Mouse (Mus musculus) frontal cortex, postnatal 25 days (tissue): Measurements from ENCODE around the gene Tenm2.

ENCODE experiments used
- DNase-seq, 2 experiments: peaks; one replicate each; pipeline ENCODE4 v3.0.0; 2022; ENCODE audit warnings: low spot score in 2 of 2

The Tenm2 gene

DNA sequence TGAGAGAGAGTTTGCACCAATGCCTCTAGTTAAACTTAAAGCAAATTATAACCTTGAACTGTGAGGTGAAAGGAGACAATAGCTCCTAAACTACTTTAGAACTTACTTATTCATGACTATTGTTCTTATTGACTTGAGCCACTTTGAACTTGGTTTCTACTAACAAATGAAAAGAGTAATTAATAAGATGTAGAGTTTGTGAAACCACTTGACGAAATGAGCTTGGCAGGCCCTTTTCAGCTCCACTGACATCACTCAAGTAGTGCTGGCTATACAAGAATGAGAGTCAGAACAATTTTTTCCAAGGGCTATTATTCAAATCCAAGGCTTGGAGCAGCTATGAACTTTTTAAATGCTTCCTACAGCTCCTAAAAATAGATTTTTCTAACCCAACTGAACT, 643.3 kb downstream of the Tenm2 start:
- DNase-seq, result no peak

DNA sequence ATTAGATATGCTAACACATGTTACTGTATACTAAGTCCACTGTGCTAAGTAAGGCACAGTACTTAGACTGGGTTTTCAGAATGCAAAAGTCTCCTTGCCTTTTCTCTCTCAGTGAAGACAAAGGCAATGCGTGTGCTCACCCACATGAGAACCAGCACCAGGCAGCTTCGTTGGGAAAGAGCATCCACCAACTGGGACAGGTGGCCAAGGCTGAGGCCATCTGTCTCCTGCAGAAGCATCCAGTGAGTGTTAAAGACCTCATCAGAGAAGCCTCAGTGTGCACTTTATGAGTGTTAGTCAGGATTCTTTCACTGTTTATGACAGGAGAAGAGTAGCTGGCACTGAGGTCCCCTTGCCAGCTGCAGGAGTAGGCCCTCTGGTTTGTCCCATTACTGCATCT, 669.6 kb downstream of the Tenm2 start:
- no peak for DNase-seq

DNA sequence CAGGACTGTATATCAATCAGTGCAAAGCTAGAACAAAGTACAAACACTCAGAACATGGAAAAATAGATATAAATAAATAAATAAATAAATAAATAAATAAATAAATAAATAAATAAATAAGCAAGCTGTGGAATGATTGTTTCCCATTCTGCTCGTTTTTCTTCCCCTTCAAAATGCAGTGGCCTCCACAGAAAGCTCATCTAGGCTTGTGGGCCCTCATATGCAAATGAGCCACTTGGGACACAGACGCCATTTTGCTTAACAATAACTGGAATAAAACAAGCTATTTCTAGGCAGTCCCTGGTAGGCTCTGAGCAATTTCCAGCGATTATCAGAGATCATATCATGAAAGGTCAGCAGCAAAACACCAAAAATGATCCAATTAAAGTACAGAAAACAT, 672.9 kb downstream of the Tenm2 start:
- DNase-seq, result no peak

DNA sequence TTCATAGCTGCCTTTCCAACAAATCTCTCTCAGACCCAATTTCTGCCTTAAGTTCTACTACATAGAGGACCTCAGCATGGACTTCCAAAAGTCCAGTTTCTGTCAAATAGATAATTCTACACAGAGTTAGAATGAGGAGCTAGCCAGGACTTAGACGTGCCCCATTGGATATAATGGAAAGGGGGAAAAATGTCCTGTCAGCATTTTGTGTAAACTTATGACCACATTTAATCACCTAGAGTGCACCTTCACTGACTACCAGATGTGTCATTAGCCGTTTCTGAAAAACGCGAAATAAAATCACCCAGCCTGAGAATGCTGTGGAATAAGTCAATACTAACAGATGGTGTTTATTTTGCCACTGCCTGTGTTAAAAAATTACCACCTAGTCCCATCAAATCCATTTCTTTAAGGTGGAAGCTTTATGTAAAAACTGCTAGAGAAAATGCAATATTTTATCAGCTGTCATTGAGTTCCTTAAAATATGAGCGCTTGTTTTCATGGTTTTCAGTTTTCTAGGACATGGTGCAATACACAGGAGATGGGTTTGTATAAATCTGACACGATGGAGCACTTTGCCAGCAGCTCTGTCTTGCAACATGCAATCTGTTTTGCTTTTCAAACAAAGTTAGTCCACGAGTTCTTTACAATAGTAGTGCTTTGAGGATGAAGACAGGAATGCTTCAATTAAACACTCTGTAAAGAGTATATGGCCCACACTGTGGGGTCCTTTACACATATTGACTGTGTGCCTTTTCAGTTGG, 674.8 kb downstream of the Tenm2 start:
- no peak for DNase-seq

DNA sequence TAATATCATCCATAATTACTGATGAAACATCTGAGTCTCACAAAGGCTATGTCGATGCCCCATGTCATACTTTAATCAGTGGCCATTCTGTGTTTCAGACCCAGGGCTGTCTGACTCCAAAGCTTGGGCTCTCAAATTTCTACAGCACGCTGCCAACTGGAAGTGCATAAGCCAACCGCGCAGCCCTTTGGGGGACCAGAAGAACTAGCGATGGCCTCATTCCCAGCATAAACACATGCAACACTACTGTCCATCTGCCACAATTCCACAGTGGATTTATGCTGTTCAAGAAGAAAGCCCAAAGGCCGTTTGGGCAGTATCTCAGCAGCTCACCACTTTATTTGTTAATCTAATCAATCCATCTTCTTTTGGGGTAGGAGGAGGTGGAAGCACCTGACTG, 678.4 kb downstream of the Tenm2 start:
- no peak for DNase-seq

DNA sequence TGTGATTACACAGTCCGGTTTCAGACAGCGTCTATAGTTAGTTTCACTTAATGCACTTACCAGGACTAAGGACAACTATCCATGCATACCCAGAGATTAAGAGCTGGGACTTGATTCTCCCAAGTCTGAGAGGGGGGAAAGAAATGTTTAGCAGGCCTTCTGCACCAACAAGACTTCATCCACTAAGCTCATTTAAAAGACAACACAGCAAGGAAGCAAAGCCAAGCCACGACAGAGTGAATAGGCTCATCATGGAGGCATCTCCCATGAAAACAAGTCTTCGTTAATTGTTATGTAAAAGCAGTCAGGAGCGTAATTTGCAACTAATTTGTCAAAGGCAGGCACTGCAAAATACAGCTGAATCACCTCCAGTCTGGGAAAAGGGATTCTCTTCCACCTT, 682.5 kb downstream of the Tenm2 start:
- no peak for DNase-seq

DNA sequence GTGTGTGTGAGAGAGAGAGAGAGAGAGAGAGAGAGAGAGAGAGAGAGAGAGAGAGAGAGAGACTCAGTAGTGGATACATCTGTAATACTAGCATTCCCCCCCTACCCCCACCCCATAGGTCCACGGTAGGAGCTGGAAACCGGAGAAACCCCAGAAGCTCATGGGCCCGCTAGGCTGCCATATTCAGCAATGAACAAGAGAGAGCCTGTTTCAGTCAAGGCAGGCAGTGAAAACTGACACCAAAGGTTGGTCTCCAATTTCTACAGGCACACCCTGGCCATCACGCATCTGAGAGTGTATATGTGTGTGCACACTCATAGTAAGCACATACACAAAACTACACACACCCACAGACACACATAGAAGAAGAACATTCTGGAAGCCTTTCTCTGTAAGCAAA, 685.1 kb downstream of the Tenm2 start:
- no peak for DNase-seq

DNA sequence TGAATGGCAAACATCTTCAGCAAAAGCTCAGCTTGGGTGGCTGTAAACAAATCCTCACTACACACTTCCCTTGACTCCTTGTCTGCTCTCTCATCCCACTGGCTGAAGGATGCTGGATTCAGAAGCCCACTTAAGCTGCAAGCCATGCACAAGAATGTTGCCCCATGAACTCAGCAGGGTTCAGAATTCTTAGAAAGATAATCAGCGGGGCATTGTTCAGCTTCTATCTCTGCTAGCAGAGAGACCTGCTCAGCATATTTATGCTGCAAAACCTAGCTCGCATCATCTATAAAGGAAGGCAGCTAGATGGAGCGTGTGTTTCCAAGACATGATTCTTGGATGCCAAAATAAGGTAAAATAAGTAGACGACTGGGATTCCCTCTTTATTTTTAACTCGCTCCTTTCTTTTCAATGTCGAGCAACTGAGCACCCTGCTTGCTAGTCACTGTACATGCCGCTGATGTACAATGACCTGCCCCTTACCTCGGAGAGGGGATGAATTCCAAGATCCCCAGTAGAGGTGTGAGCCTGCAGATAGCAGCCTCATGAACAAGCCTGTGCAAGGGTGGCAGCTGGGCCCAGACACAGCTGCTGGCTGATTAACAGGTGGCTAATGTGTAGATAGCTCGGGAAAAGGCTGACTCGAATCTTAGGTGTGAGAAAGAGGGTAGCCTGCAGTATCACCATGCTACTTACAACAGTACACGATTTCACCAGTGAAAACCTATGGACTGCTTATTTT, 686.2 kb downstream of the Tenm2 start:
- DNase-seq, result no peak

DNA sequence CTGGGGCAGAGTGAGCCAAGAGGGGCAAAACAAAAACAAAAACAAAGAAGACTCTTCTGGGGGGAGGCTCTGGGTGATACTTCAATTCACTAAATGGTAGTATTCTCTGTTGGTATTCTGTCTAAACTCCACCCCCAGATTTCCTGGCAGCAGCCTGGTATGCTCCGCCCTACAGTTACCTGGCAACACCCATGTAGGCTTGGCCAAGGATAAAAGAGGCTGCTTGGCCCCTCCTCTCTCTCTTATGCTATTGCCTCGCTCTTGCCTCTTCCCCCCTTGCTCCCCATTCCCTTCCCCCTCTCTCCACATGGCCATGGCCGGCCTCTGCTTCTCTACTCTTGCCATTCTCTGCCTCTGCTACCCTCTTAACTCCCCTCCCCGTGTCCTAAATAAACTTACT, 687.6 kb downstream of the Tenm2 start:
- no peak for DNase-seq

DNA sequence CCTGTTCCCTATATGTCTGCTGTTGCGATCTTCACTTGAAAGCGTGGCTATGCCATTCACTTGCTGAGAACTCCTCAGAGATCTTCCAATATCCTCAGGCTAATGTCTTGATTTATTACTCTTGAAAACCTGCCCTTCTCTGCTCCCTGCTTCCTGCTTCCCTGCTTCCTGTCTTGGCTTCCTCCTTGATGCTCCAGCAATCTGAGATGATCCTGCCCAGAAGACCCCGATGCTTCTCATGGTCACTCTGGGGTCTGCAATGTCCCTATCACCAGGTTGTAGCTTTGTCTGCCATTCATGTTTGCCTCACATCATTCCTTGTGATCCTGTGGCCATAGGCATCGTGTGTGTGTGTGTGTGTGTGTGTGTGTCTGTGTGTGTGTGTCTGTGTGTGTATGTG, 697.6 kb downstream of the Tenm2 start:
- DNase-seq, result no peak

DNA sequence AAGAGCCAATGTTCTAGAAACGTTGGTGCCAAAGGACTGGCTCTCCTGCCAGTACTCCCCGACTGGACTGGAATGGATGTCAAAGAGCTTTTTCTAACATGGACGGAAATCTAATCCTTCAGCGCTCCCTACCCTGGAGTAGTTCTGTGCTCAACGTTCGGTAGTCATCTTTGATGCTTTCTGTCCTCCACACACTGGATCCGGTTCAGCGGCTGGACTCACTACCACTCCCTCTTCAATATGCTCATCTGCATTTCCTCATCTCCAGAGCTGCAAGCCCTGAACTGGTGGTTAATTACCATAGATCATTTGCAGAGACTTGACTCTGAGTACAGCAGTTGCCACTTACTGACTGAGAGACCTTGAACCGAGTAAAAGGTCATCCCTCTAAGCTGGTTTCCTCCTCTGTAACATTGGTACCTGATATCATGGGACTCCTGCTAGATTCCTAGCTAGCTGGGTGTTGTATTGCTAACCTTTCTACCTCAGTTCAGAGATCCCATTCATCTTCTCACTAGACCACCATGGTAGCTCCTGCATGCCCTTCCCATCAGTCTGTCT, 698.1 kb downstream of the Tenm2 start:
- DNase-seq, result no peak

DNA sequence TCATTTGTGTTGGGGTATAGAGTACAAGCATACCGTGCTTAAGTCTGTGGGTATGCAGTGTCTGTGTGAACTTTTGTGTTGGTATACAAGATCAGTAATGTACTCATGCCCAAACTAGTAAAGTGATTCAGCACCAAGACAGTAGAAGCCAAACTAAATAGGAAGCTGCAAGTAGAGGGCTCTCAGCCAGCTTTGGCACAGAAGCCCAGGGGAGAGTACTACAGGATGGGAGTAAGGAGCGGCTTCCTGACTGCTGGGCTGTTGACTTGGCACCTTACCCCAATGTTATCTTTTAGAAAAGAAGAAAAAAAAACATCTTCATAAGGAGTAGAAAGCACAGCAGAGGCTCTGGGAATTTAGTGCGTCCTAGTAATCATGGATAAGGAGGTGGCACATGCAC, 700.2 kb downstream of the Tenm2 start:
- no peak for DNase-seq

DNA sequence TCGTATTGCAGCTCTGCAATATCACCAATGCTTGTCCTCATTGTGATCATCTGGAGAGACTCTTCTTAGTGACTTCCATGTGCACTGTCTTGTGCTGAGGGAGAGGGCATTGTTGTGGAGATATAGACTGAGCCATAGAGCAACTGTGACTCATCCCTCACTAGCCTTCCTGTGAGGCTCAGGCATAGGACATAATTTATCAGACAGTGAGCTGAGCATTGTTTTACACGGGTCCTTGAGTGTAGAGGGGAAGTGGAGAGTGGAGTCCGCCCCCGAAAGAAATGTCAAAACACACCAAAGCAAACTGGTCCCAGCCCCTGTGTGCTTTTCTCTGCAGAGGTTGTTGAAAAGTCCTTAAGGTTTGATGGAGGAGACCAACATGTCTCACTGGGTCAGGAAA, 704.1 kb downstream of the Tenm2 start:
- DNase-seq, result no peak

DNA sequence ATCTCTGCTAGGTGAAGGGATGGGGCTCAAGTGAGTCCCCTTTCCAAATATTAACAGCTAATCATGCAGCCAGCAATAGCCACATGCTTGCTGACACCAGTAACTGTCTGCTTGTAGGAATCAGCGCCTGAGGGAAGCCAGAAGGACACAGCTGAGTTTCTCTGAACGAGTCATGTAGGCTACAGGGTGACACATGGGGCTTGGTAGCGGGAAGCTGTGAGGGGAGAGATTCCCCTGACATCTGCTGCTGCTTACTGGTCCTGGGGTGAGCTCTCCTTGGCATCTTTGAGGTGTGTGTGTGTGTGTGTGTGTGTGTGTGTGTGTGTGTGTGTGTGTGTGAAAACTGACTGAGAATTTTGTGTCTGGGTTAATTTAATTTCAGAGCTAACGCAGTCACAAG, 708.3 kb downstream of the Tenm2 start:
- DNase-seq, result no peak

DNA sequence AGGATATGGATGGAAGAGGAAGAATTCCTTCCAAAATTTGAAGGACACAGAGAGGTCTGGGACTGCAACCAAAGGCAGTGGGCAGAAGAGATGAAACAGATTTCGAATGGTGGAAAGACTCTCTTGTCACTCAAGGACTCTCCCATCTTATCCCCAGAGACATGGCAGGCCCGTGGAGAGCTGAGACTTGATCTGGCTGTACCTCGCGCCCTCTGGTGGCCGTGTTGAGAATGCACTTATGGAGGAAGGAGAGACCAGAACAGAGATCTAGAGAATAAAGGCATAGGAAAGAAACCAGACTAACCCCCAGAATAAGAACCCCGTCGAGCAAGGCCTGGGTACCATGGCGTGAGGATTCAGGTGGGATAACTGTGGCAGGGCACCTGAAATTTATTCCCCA, 709.4 kb downstream of the Tenm2 start:
- peak; percentile 83 to 88 for DNase-seq

DNA sequence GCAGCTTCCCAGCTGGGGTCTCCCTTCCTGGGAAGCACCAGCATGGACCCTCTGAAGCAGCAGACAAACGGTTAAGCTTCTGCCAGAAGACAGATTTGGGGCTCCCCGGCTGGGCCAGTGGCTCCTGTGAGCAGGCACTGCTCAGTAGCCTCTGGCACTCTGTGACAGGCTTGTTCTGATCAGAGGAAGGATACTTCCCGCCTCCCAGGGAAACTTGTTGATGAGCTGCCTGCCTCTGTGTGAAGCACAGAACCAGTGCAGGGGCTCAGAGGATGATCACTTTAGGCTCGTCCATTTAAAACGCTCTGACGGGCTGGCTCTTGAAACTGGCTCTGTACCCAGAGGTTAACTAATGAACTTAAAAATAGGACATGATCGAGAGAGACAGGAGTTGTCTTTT, 723.3 kb downstream of the Tenm2 start:
- no peak for DNase-seq

DNA sequence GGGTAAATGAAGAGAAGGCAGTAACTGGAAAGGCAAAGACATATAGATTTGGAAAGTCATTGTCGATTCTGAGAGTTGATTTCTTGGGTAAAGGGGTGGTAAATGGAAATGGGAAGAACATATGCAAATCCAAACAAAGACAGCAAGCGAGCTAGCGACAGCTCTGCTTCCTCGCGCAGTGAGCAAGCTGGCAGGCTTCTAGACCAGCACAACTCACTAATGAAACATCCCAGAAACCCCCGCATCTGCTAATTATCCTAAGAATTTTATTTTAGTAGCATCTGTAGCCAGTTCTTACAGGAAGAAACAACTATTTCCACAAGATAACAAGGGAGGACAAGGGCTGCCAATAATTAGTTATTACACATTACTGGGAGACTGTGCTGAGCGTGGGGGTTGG, 727.5 kb downstream of the Tenm2 start:
- no peak for DNase-seq

DNA sequence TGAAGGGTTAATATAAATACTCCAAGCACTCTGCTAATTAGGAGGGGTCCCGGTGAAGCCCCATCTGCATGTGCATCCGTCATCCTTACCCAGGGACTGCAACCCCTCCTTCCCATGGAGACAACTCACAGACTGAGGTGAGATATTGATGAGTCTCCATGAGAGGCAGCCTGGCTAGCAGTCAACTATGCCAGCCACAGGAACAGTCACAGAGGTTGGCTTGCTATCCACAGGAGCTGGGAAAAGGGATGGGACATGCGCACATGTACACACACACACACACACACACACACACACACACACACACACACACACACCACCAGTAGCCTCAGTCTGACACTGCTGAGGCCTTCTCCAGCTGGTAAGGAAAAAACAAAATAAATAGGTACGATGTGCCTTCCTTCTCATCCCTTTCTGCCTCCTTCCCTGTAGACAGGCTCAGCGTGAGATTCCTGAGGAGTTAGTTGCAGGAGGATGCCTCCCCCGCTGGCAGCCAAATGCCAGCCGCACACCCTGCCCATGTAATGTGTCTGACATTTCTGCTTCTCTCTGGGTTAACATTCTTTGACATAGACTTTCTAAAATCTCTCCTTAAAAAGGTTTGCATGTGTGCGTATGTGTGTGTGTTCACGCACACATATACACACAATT, 740.7 kb downstream of the Tenm2 start:
- DNase-seq, result no peak

DNA sequence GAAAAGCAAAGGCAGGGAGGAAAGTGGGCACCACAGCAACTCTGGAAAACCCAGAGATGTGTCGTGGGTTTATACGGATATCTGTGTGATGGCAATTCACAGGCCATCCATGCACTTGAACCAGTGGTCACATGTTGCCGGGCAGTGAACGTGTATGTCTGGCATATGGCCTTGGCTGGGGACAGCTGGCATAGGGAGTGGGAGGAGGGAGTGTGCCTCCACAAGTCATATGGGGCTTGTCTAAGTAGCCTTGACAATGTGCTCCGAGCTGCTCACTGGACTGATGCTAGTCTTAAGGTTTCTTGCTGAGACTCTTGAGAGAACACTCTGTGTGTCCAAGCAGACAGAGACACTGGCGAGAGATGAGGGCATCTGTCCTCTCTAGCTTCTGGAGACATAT, 743.5 kb downstream of the Tenm2 start:
- DNase-seq, result no peak

DNA sequence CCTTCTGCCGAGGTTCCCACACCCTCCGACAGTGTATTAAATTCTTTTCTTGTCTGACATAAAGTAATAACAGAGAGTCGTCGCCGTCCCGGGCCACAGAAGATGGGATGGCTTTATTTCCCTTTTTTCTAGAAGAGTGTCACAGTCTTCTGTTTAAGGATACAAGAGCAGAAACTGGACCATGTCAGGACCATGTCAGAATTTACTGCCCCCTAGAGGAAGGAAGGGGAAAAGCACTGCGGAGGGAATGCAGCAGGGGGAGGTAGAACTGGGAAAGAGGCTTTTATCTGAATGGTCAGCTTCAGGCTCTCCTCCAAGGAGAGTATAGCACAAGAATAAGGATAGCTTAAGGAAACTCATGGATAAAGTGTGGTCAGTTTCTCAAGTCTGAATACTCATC, 745.7 kb downstream of the Tenm2 start:
- DNase-seq, result no peak

DNA sequence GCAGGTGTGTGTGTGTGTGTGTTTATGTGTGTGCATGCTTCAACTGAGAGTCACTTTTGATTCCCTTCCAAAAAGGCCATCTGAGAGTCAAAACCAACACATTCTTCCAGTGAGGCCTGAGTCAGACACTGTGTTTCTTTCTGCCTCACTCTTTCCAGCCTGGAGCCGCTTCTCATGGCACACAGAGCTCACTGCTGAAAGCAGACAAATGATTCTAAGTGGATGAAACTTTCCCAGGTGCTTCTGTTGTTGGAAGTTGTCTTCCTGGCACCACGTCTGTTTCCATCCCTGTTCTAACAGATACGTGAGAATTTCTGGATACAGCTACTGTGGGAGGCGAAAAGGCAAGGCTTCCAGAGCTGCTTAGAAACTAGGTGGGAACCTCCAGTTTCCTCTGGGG, 747.1 kb downstream of the Tenm2 start:
- DNase-seq, result no peak

DNA sequence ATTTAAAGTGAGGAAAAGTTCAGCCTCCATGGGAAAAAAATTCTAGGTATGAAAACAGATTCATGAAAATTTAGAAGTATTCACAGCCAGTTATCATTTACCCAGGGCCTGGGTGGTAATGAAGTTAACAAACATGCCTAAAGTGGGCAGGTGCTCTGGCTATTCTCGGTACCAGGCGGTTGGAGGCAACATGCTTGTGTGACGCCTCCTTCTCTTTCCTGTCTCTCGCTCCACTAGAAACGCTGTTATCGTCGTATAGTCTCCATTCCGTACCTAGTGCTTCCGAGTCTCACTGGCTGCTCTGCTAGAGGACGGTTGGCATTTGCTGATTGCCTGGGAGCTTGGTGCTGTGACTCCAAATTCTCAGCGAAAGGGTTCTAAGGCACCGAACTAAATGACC, 749.7 kb downstream of the Tenm2 start:
- DNase-seq, result no peak
